Mouse (Mus musculus) thymus, adult 2 months (tissue): ENCODE measurements at regions not wholly inside any gene's neighbourhood (a gene's known extent, or its start where the extent isn't known, plus 50 kb on each side); places are given as distances from the start of the nearest gene placed in this dataset.

Source experiments
- DNase-seq: peaks from one replicate; pipeline ENCODE4 v3.0.0; 2021
- H3K27ac ChIP-seq: fragments of 200-500 bp; 2 replicates; pipeline ENCODE4 v1.5.1; 2012; ENCODE audit warnings: low read length, control low read depth; ENCODE audit not compliant: control insufficient read depth, insufficient read depth
- H3K27me3 ChIP-seq: fragments of 200-500 bp; 2 replicates; pipeline ENCODE4 v1.6.1; 2012; ENCODE audit warnings: mild to moderate bottlenecking, low read length, moderate library complexity, mixed read lengths; ENCODE audit not compliant: control insufficient read depth, insufficient read depth
- H3K36me3 ChIP-seq: fragments of 200-500 bp; 2 replicates; pipeline ENCODE4 v1.6.1; 2012; ENCODE audit warnings: mild to moderate bottlenecking, low read length, moderate library complexity; ENCODE audit not compliant: control insufficient read depth, insufficient read depth
- H3K4me1 ChIP-seq: fragments of 200-500 bp; replicated peaks from 2 replicates; pipeline ENCODE4 v1.6.1; 2012; ENCODE audit warnings: low read length; ENCODE audit not compliant: control insufficient read depth, insufficient read depth
- H3K4me3 ChIP-seq: fragments of 200-500 bp; 2 replicates; pipeline ENCODE4 v1.5.1; 2012; ENCODE audit warnings: mild to moderate bottlenecking, low read length, control low read depth, moderate library complexity; ENCODE audit not compliant: control insufficient read depth, insufficient read depth
- CTCF ChIP-seq: fragments of 200-500 bp; IDR thresholded peaks from 2 replicates; pipeline ENCODE4 v1.5.1; 2012; ENCODE audit warnings: mild to moderate bottlenecking, control low read depth, low read length, moderate library complexity, borderline replicate concordance; ENCODE audit not compliant: control insufficient read depth, poor library complexity, insufficient read depth; ENCODE audit errors: extremely low read depth
- POLR2A ChIP-seq: fragments of 200-500 bp; IDR thresholded peaks from 2 replicates; pipeline ENCODE4 v1.6.1; 2012; ENCODE audit warnings: mild to moderate bottlenecking, low read length, control low read depth, moderate library complexity; ENCODE audit not compliant: control insufficient read depth, poor library complexity, insufficient read depth; ENCODE audit errors: extremely low read depth
- WGBS: fragments of 180-500 bp; shearing (Covaris S2); methylation state at CpG from one replicate; pipeline ENCODE4 v1.1.7; 2018; 5-methylcytosine and 5-hydroxymethylcytosine counted together

GRCm38 (mm10) chr16:77503556-77503955 lies 98.3 kb downstream of the Gm11146 start:
- H3K27ac ChIP-seq = no peak overlapping the region
- 91% methylated on average over 5 of the region's 5 CpGs for WGBS
- no peaks in the 10 kb centered on the region for H3K36me3 ChIP-seq
- no peak overlapping the region for H3K4me3 ChIP-seq
- TF ChIP-seq CTCF = no peak
- no peak for TF ChIP-seq POLR2A
- H3K27me3 ChIP-seq = no peaks in the 10 kb centered on the region
- H3K4me1 ChIP-seq = 0 out of 2 replicates have a peak, but pooled peaks cover 2% of the 10 kb centered on the region
- DNase-seq = no peak

DNA sequence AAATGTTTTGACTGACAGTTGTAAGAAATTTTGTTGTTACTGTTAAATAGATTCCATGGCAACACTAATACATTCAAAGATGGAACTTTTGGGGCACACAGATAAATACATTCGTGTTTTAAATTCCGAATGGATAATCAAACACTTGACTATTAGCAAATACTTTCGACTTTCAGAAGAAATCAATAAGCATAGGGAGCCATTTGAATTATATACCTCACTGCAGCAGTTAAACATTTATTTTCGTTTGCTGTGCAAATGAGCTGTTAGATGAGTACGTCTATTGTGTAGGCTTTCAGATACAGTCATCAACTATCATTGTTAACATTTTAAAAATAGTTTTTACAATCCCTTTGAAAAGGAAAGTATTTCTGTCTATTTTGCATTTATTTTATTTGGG lies 99.0 kb downstream of the Gm11146 start:
- 0 out of 2 replicates have a peak, but pooled peaks cover 2% of the 10 kb centered on the region for H3K4me1 ChIP-seq
- DNase-seq = no peak
- TF ChIP-seq CTCF (no peak), POLR2A (no peak)
- no peaks in the 10 kb centered on the region for H3K36me3 ChIP-seq
- H3K27ac ChIP-seq = no peak overlapping the region
- H3K4me3 ChIP-seq = no peak overlapping the region
- H3K27me3 ChIP-seq = no peaks in the 10 kb centered on the region
- WGBS = 93% methylated on average over 5 of the region's 5 CpGs

GRCm38 (mm10) chr16:77502026-77502425 lies 99.9 kb downstream of the Gm11146 start:
- 91% methylated on average over 3 of the region's 3 CpGs for WGBS
- H3K27me3 ChIP-seq = no peaks in the 10 kb centered on the region
- TF ChIP-seq POLR2A (no peak), CTCF (no peak)
- no peak for DNase-seq
- no peak overlapping the region for H3K4me3 ChIP-seq
- no peaks in the 10 kb centered on the region for H3K36me3 ChIP-seq
- 0 out of 2 replicates have a peak, but pooled peaks cover 2% of the 10 kb centered on the region for H3K4me1 ChIP-seq
- H3K27ac ChIP-seq = no peak overlapping the region

GRCm38 (mm10) chr16:77500981-77501380 lies 100.9 kb downstream of the Gm11146 start:
- H3K36me3 ChIP-seq = no peaks in the 10 kb centered on the region
- H3K4me1 ChIP-seq = 0 out of 2 replicates have a peak, but pooled peaks cover 2% of the 10 kb centered on the region
- DNase-seq = no peak
- H3K27me3 ChIP-seq = no peaks in the 10 kb centered on the region
- no peak overlapping the region for H3K4me3 ChIP-seq
- TF ChIP-seq CTCF (no peak), POLR2A (no peak)
- no peak overlapping the region for H3K27ac ChIP-seq
- WGBS = 80% methylated on average over 4 of the region's 4 CpGs

- H3K4me1 ChIP-seq = 0 out of 2 replicates have a peak, but pooled peaks cover 2% of the 10 kb centered on the region
- no peaks in the 10 kb centered on the region for H3K27me3 ChIP-seq
- 72% methylated on average over 6 of the region's 6 CpGs for WGBS
- TF ChIP-seq CTCF (no peak), POLR2A (no peak)
- H3K4me3 ChIP-seq = no peak overlapping the region
- H3K27ac ChIP-seq = no peak overlapping the region
- H3K36me3 ChIP-seq = no peaks in the 10 kb centered on the region
- no peak for DNase-seq
Observed at GRCm38 (mm10) chr16:77500413-77500812, 101.5 kb downstream of the Gm11146 start.

DNA sequence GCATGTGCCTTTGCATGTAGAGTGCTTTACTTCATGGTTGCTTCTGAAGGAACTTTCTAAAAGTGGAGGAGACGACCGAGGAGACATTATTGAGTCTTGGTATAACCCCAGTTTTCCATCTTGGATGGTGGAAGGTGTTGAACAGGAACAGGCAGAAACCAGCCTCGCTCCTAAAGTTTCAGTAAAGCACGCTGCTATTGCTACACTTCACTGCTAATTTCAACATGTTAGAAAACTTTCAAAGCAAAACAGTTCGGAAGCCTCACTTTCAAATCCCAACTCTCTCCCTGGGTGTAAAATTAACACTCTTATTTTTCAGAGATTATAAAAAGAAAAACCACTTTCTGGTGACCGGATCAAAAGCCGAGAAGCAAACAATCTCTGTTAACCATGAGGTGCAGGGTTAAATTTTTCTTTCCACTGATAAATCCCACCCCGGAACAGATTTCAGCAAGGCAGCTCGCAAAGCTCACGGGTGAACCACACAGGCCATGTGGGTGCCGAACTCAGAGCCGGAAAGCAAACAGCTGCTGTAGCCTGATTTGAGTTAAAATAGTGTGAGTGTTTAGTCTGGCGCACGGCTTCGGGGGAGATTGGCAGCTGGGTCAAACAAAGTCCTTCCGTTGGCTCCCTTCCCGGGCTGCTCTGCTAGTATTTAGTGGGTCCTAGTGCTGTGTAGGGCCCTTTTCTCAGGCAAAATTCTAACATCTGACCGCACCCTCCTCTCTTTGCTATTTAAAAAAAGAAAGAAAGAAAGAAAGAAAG lies 102.2 kb downstream of the Gm11146 start:
- no peak overlapping the region for H3K4me3 ChIP-seq
- 64% methylated on average over 18 of the region's 18 CpGs for WGBS
- H3K36me3 ChIP-seq = no peaks in the 10 kb centered on the region
- peak; percentile 2 for DNase-seq
- no peaks in the 10 kb centered on the region for H3K27me3 ChIP-seq
- H3K27ac ChIP-seq = peak overlapping the region; percentile 29; the same call in 1 of the 2 replicates
- 0 out of 2 replicates have a peak, but pooled peaks cover 2% of the 10 kb centered on the region for H3K4me1 ChIP-seq
- TF ChIP-seq POLR2A (no peak), CTCF (no peak)
